Mouse (Mus musculus) ES-E14 (cell line): ENCODE data around the gene Arhgef28.

Experiments used
- CHD2 ChIP-seq: IDR thresholded peaks from 2 replicates; pipeline ENCODE4 v1.6.1; 2014; ENCODE audit warnings: mild to moderate bottlenecking, low read depth, low read length, inconsistent platforms
- HCFC1 ChIP-seq: IDR thresholded peaks from 2 replicates; pipeline ENCODE4 v1.6.1; 2012; ENCODE audit warnings: low read length, inconsistent platforms, borderline replicate concordance; ENCODE audit not compliant: insufficient read depth
- MAFK ChIP-seq: IDR thresholded peaks from 2 replicates; pipeline ENCODE4 v1.6.1; 2014; ENCODE audit warnings: mild to moderate bottlenecking, low read depth, low read length, inconsistent platforms; ENCODE audit not compliant: insufficient read depth
- ZC3H11A ChIP-seq: IDR thresholded peaks from 2 replicates; pipeline ENCODE4 v1.6.1; 2012; ENCODE audit warnings: low read depth, mild to moderate bottlenecking, inconsistent platforms, low read length, borderline replicate concordance
- ZNF384 ChIP-seq: IDR thresholded peaks from 2 replicates; pipeline ENCODE4 v1.6.1; 2012; ENCODE audit warnings: low read depth, low read length, inconsistent platforms

GRCm38 (mm10) chr13:98172365-98172764 lies 33.9 kb downstream of the Arhgef28 start:
- TF ChIP-seq MAFK (no peak), CHD2 (no peak), ZC3H11A (no peak), ZNF384 (no peak), HCFC1 (no peak)
